Mouse (Mus musculus): ENCODE measurements around the gene Tmem38b. TPM values are rescaled to one million over a fixed set of nuclear protein-coding genes. Genes with fewer than 3 reads are reported as not detected.
"Not testable (repeated sequence)": the region's sequence is repeated elsewhere in the genome, so short reads cannot be mapped to it uniquely, and the experiment has no call there.

The Tmem38b gene
- polyA plus RNA-seq (2015; fragmentation: Nextera tagmentation; extraction: Ambion mirVana): 6.9 TPM in 2 replicates

DNA sequence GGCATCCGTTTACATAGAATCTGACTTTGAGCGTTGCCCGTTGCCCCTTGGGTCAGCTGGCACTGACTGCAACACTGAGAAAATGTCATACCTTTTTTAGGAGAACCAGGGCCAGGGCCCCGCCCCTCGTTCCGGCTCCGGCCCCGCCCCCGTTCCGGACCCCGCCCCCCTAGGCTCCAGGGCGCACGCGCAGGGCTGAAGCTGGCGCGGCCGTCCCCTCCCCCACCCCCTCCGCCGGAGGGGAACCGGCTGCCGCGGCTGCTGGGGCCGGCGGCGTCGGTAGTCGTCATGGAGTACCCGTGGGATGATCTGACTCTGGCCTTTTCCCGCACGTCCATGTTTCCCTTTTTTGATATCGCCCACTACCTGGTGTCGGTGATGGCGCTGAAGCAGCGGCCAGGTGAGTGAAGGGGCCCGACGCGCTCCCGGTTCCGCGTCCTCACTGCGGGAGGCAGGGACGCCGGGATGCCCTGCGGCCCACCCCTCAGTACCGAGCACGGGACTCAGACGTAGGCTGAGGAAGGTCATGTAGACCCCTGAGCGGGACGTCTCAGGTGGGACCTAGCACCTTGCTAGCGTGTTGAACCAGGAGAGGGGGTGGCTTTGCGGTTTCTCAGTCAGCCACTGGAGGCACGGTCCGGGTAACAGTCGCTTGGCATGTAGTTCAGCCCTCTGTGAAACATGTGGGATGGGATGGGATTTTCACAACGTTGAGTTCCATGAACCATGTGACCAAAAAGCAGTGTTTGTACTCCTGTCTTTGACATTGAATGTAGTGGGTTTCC, at the start of gene Tmem38b:
Tmem38b (plus strand) TSS at position 225 of the 785 bp plus-strand sequence.
- DNase-seq (ENCODE audit: low spot score): peak; percentile 83

DNA sequence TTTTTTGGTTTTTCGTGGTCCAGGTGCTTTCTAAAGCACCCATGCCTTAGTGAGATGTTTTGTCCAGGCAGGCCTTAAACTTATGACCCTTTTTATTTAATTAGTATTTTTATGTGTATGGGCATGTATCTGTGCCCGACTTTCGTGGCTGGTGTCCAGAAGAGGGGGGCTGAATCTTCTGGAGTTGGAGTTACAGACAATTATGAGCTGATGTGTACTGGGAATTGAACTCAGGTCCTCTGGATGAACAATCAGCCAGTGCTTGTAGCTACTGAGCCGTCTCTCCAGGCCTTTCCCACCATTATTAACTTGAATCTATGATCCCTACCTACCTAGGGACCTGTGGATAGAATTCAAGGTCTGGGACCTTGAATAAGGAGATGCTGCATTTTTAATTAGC, 44.4 kb upstream of the Tmem38b start:
- DNase-seq (ENCODE audit: low spot score): no peak

DNA sequence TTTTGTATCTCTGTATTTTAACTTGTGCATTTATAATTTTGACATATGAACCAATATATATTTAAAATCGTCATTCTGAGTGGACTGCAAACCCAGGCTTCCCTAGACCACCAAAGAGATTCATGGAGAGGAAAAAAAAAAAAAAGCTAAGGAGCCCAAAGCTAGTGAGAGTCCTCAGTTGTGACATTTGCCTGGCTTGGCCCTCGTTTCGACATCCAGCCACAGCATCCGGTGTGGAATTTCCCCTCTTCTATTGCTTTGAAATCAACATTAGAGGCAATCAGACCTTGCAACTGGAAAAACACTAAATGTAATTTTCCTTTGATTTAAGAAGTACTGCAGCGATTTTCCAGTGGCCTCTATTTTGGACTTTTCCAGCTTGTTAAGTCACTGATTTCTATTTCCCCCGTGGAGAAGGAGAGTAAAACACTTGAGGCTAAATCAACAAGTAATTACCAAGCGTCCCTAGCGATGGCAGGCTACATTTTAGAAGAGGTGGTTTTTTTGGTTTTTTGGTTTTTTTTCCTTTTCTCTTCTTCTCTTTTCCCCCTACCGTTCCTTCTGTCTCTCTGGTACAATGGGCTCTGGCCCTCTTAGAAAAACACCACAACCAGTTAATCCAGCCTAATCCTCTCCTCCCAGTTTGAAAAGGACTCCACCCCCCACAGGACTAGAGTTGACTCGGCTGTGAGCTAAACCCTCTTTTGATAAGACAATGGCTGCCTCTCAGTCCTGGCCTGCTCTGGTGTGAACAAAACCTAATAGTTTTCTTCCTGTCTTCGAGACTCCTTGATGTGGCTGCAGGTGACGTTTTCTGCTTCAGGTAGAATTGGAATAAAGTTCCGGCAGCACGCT, 43.4 kb upstream of the Tmem38b start:
- no peak for DNase-seq (ENCODE audit: low spot score)

DNA sequence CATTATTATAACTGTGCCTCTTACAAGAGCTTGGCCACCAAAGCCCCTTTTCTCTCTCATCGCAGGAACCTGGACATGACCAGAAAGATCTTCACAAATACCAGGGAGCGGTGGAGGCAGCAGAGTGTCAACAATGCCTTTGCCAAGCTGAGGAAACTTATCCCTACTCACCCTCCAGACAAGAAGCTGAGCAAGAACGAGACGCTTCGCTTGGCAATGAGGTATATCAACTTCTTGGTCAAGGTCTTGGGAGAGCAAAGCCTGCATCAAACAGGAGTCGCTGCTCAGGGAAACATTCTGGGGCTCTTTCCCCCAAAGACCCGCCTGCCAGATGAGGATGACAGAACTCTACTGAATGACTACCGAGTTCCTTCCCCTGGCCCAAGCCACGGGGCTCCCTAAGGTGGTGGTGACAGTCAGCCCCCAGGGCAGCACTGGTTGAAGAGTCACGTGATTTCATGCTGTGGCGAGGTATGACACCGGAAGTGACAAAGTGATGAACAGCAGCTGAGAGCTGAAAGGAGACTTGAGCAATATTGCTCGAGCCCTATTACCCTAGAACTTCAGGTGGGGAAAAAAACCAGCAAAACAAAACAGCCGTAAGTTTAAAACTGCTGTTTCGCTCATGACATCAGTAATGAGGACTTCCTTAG, 40.0 kb upstream of the Tmem38b start:
- peak; percentile 29 for DNase-seq (ENCODE audit: low spot score)

DNA sequence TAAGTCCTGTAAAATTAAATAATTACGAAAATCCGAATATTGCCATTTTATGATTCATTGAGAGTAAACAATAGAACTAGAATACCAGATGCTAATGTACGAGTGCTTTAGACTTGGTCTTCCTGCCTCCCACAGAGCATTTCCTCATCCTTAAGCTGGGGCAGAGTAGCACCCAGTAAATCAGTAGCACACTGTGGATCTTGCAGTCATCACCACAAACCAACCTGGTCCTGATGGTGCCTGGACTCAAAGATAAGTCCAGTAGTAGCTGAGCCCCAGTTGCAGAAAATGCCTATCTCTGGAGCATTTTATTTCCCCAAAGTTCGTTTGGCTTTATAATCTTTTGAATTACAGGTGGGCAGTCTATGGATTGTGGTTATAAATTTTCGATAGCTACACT, 39.0 kb upstream of the Tmem38b start:
- DNase-seq (ENCODE audit: low spot score): no peak

DNA sequence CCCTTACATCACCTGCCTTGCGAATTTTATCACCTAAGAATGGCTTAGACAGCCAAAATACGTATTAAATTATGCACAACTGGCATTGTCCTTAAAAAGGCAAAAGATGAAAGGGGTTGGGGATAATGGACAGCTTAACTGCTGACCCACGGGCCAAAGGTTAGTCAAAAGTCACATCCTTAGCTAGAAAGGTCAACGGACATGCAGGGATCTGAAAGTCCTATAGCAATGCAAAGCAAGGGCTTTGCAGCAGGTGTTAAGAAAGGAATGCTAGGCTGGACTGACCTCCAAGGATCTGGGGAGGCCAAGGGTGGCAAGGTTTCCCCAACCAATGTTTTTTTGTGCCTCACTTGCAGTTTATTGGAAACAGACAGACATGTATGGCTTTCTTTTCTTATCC, 36.5 kb upstream of the Tmem38b start:
- DNase-seq (ENCODE audit: low spot score): no peak

DNA sequence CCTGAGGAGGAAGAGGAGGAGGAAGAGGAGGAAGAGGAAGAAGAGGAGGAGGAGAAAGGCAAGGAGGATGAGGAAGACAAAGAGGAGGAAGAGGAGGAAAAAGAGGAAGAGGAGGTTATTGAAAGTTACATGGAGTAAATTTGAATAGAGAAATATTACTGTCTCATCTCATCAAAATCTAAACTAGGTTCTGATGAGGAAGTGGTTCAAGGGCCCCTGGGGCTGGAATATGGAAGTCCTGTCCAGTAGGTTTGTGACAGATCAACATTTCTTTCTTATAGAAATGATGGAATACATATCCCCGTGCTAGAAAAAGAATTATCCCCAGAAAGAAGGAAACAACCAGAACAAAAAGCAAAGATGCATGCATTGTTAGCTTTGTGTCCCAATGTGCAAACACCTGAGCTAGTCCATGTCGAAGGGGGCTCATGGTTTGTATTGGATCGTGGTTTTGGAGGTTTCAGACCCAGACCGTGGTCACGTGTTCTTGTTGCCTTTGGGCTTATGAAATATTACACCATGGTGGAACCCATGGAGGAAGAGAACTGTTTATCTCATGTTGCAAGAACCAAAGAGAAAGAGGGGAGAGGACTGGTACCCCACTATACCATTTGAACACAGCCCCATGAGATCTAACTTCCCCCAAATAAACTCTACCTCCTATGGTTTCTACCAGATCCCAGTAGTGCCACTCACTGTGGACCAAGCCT, 31.4 kb upstream of the Tmem38b start:
- DNase-seq (ENCODE audit: low spot score): no peak

DNA sequence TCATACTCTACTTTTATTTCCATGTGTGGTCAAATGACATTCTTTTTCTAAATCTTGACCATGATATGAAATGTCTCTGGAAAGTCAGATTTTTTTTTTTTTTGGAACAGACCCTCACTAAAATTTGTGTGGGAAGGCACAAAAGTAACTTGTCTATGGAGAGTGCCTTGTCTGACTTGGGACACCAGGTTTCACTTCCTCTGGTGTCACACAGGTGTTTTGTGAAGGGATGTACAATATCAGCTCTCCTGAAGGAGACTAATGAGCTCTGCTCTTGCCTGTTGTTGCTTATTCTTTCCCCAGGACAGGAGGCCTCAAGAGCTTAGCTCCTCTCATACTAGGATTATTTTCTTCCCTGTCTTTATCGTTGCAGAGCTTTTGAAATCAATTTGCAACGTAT, 30.8 kb upstream of the Tmem38b start:
- no peak for DNase-seq (ENCODE audit: low spot score)

DNA sequence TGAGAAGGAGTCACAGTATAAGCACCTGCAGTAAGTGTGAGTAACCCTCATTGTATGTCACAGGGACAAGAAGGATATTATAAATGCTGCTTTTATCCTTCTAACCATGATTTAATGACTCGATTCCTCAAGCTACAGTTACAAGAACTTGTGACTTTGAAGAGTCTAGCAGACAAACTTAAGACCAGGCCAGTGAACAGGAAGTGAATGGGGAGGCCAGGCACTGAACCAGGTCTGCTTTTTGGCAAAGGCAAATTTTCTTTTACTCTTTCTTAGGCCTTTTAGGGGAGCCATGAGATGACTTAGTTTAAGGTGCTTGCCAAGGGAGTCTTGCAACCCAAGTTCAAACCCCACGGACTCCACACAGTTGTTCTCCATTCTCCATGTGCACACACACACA, 30.1 kb upstream of the Tmem38b start:
- no peak for DNase-seq (ENCODE audit: low spot score)

DNA sequence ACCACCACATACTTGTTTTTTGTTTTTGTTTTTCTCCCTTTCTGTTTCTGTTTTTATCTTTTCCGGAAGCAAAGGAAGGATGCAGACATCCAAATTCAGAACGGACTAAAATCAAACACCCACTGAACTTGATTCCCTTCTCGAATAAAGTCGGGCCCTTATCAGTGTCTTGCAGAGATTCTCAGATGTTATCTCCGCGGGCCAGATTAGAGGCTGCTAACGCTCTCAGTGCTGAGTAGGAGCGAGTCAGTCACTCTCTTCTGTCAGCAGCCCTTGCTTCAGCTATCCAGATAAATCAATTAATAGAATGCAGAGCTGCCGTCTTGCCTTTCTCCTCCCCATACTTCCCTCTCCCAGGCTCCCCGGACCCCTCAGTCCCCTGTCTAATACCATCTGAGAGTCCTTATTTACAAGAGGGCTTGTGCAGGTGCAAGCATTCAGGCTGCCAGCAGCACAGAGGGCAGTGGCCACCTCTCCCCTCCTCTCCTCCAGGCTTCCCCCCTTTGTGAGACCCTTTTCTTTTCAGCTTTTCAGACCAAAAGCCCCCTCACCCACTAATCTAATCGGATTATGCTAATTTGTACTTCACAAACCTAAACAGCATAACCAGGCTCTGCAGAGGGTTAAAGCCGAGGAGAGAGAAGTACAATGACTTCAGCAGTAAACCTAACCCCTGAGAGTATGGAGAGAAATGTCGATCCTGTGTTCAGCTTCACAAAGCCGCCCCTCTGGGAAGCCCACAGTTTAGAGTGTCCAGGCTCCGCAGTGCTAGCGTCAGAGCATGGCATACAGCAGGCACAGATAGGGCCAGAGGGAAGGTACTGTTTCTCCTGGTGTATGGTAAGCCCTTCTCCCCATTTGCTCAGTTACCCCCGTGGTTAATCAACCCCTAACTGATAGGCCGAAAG, 28.7 kb upstream of the Tmem38b start:
- no peak for DNase-seq (ENCODE audit: low spot score)

DNA sequence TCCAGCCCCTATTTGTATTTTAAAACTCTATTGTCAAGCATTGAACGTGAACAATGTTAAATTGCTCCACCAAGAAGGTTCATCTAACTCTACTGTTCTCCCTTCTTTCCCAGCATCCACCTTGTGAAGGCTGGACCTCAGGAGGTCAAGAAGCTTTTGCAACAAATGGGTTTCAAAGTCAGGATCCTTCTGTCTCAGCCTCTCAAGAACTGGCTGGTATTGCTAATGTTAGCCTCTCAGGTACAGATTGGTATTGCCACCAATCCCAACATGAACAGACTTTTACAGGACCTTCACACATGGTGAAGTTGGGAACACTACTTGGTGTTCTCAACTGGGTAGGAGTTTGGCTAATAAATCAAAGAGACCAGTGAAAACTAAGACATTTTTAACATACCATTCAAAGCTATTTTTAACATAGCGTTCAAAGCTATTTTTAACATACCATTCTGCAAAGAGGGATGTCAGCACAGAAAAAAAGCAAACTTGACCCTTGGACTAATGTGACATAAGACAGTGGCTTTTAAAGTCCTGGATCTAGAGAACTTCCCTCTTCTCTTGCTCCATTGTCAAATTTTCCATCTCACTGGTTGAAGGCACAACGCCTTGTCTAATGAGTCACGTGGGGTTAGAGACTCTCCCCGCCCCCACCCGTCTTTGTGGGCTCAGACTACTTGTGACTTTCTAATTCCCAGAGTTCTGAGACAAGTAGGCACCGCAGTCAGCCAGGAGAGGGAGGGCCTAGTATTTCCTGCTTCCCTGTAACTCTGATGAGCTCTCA, 26.8 kb upstream of the Tmem38b start:
- DNase-seq (ENCODE audit: low spot score): no peak

DNA sequence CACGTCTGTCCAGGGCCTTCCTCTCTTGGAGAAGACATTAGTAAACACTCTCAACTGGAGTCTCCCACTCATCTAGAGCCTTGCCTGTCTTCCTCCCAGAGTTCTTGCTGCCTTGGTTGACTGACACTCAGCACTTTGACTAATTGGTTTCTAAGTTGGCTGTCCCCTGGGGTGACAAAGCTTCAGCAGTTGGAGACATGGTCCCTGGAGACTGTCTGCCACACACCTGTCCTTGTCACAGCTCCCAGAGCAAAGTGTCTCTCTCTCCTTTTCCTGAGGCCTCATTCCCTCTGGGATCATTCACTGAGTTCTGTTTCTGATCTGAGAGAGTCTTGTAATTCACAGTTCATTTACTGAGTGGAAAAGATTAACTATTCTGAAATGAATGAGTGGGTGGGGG, 26.1 kb upstream of the Tmem38b start:
- DNase-seq (ENCODE audit: low spot score): no peak

DNA sequence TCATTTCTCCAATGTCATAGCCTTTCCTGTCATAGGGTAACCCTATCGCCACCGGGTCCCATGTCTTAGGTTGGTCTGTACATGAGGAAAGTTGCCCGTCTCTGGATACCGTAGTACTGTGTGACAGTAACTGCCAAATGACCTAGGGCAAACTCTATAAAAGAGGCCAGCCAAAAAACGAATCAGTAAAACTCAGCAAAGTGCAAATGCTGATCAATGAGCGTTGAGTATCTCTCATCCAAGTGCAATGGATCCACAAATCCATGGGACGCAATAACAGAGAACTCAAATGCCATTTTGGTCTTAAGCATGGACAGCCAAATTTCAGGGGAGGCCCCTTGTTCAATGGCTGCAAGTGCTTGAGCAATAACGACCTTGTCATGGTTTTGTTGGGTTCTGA, 22.2 kb upstream of the Tmem38b start:
- DNase-seq (ENCODE audit: low spot score): not testable (repeated sequence)

DNA sequence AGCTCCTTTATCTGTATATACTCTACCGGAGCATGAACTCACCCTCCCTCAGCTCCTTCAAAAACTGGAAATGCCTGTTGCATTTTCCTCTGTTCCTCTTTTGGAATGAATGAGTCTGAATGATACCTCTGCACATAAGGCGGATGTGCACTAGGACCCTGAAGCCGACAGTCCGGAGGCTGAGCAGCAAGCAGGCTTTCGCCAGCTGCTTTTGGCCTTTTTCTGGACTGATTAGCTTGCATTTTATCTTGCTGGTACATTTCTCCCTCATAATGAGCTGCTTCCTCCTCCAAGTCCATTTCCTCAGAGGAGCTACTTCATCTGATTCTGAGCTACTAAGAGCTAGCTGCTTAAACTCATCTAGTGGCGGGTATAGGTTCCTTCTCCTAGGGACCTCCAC, 19.4 kb upstream of the Tmem38b start:
- not testable (repeated sequence) for DNase-seq (ENCODE audit: low spot score)

DNA sequence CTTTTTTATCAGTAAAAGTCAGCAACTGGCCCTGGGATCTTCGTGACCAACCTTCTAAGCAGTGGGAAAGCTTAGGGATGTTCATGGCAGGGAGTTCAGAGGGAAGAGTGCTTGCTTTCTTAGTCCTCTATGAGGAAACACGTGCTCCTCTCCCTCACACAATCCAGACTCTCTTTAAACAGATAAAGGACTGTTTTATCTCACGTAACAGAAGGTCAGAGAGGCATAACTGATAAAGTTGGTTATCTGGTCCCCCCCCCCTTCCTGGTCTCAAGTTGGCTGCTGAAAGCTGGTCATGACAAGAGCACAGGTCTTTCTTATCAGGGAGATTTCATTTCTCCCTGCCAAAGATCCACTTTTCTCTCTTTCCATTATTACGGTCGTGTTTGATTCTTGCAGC, 7.5 kb upstream of the Tmem38b start:
- DNase-seq (ENCODE audit: low spot score): no peak

DNA sequence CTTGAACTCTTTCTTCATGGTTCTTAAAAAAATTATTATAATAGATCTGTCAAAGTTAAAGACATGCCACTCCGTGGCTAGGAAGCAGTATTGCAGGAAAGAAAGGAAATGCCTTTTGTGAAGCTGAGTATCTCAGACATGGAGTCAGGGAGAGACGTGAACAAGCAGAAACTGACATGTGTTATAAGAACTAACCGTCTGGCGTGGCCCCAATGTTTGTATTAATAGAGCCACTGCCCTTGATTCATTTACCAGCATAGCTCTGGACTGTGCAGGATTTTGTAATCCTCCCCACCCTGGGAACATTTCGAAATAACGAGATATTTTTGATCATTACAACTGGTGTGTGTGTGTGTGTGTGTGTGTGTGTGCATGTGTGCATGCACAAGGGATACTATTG, 2.1 kb upstream of the Tmem38b start:
- no peak for DNase-seq (ENCODE audit: low spot score)

DNA sequence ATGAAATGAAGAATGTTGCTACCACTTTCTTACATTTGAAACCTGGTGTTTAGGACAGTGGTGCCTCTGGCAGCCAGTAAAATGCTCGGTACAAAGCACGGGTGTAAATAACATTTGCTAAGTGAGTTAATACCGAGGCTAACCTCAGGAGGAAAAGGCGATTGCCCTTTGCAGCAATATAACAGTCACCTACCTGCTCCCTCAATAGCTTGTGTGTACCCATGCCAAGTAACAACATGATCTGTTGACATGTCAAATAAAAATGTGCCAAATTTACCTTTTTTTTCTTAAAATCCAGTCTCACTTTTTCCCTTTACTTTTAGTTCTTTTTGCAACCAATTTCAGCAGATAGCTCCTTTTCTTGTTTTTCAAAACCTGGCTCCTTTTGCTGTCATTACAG, 1.0 kb upstream of the Tmem38b start:
- DNase-seq (ENCODE audit: low spot score): no peak

DNA sequence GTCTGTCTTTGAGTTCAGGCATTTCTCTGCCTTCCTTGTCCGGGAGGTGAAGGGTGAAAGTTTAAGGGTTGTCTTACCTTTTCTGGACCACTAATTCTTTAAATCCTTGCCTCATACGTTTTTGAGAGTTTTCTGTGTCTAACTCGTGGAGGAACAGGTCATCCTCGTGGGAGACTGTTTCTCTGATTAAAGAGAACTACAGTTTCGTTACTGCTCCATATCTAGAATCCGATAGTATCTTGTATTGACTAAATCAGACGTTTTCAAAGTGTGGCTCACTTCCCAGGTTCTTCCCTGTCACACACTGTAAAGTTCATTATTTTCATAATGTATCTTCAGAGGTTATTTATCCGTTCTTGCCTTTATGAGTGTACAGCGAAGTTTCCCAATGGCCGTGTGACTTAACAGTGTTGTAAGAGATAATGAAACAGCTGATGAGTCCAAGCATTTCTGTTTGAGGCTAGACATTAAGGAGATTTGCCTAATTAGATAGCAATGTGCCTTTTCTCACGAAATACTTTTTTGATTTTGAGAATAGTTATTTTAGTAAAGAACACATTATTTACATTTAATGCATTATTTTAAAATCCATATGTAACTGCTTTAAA, 900 bp downstream of the Tmem38b start:
- DNase-seq (ENCODE audit: low spot score): no peak

DNA sequence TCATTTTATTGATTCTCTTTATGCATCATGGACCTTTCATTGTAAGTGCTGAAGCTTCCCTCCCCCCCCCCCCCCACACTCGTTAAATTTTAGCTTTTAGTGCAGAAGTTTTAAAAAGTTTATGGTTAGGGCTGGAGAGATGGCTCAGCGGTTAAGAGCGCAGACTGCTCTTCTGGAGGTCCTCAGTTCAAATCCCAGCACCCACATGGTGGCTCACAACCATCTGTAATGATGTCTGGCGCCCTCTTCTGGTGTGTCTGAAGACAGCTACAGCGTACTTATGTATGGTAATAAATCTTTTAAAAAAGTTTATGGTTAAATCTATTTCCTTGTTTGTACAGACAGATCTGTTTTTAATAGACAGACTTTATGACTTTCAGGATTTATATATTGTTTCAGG, 2.0 kb downstream of the Tmem38b start:
- no peak for DNase-seq (ENCODE audit: low spot score)
